Mouse (Mus musculus): ENCODE results near the gene Dcaf12l1. TPM values are rescaled to one million over a fixed set of nuclear protein-coding genes. Genes with fewer than 3 reads are reported as not detected.

Dcaf12l1 gene
- 6.9 and 7.7 TPM in 2 replicates for polyA plus RNA-seq (2015; fragmentation: Nextera tagmentation; extraction: Ambion mirVana)

DNA sequence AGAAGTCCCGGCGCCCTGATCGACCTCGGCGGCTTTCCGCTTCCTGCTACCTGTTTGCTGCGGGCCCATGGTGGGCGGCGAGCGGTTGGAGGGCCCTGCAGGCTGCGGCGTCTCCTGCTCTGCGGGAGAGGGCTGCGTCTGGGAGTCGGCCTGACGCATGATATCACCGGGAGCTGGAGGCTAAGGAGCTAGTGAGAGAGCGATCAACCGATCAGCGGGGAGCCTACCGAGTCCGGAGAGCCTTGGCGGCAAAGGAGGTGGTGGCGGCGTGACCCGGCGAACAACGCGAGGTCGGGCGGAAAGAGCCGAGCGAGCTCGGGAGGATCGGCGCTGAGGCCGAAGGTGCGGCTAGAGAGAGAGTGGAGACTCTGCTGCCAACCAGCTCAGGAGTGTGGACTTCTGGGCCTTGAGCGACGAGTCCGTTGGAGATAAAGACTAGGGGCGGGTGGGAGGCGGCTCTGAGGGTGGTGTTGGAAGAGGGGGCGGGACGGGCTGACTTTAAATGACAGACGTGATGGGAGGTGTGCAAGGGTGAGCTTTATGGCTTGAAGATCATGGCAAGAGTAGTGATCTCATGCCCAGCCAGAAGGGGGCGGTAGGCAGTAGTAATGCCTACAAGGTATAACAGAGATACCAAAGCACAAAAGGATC is at the start of gene Dcaf12l1:
TSS of gene Dcaf12l1 (minus strand) at position 437 of the 651 bp plus-strand sequence.

All from urinary bladder, postnatal 0 days (tissue).